Comparison of ENCODE assay signal across 8 mouse cellular contexts in the genomic region with DNA sequence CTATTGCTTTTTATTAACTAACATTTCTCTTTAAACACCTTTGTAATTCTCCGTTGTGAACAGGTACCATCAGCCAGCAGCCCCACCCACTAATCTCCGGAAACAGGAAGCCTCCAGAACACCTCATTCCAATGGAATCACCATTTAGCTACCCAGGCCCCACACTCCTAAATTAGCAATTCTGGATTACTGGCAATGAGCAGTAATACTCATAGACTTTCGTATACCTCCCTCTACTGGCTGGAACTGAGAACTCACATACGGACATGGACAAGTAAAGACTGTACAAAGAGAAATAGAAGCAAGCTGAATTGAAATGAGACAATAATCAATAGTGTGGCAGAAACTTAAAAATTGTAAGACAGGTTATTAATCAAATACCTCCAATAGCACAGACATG. TPM values are rescaled to one million over a fixed set of nuclear protein-coding genes. Genes with fewer than 3 reads are reported as not detected.
DNase-seq lines count a peak whose midpoint lies in the region; TF ChIP-seq lines count a peak whose summit lies in the region.
"Had no signal": no experiment of that assay in that cellular context is flagged by ENCODE, and none has a peak within 500 bp of the region (broad histone marks: within the 10 kb centered on the region; RNA-seq: fewer than 3 reads in every experiment).

No protein-coding gene starts in this region.

- DNase-seq in CD8-positive naive resting alpha-beta T cell, adult 2 months (ENCODE audit: low read depth in 2 of 2, low spot score in 2 of 2): peak; percentile 58 to 74
- DNase-seq in T-cell, adult 2 months (ENCODE audit: low spot score): peak; percentile 62
- DNase-seq in gastrocnemius, postnatal 25 days: peak; percentile 8
- DNase-seq in large intestine, adult 2 months (ENCODE audit: low read depth, low spot score): peak; percentile 56
- DNase-seq in lung, postnatal 14 days: peak; percentile 76
- DNase-seq in right cerebral cortex, postnatal 10 days (ENCODE audit: low spot score in 2 of 2): peak; percentile 79 to 81

- WGBS in large intestine, adult 2 months: 5% methylated on average over 4 of the region's 4 CpGs

- TF ChIP-seq CTCF in cortical plate, adult 2 months (IDR thresholded peaks at IDR 0.05; ENCODE audit: extremely low read depth, insufficient read depth, low read length): peak; percentile 26; the same call in 1 of the 2 replicates

- no peaks in the 10 kb centered on the region for H3K4me1 ChIP-seq in cortical plate, adult 2 months (ENCODE audit: control insufficient read depth, insufficient read depth, low read length)

- no peak for TF ChIP-seq POLR2A in cortical plate, adult 2 months (IDR thresholded peaks at IDR 0.05; ENCODE audit: extremely low read depth, insufficient read depth, low read length)

- H3K27ac ChIP-seq in cortical plate, adult 2 months (ENCODE audit: insufficient read depth, low read length): no peak overlapping the region

- H3K4me3 ChIP-seq in cortical plate, adult 2 months (ENCODE audit: insufficient read depth, low read length): no peak overlapping the region

RNA-seq across cellular contexts. Expression of a gene that starts 4.8 kb away (rescaled TPM):
- 11.7 and 12.4 TPM in 2 replicates for polyA plus RNA-seq in cortical plate, adult 2 months (2012; rRNA removed)
- total RNA-seq in gastrocnemius, postnatal 25 days (2021): 1 to 10 TPM; 3.9 to 4.0 TPM
- 5.0 and 6.1 TPM in 2 replicates for polyA plus RNA-seq in large intestine, adult 2 months (2012; rRNA removed)

RNA-seq across cellular contexts. Expression of a gene that starts 26.3 kb away (rescaled TPM):
- not detected in 2 replicates for polyA plus RNA-seq in cortical plate, adult 2 months (2012; rRNA removed)
- total RNA-seq in gastrocnemius, postnatal 25 days (2021): not detected
- polyA plus RNA-seq in large intestine, adult 2 months (2012; rRNA removed): 0.05 and 0.18 TPM in 2 replicates
- total RNA-seq: layer of hippocampus, postnatal 25 days had no signal

RNA-seq across cellular contexts. Expression of a gene that starts 30.4 kb away (rescaled TPM):
- 6.3 and 8.2 TPM in 2 replicates for polyA plus RNA-seq in cortical plate, adult 2 months (2012; rRNA removed)
- total RNA-seq in gastrocnemius, postnatal 25 days (2021): 10 to 100 TPM; 14.8 to 19.5 TPM
- polyA plus RNA-seq in large intestine, adult 2 months (2012; rRNA removed): 19.4 and 61.2 TPM in 2 replicates

Comparison
In these comparisons a context has a peak if more than half of its experiments do, and no peak if none do; other contexts are left out.
1. DNase-seq: peak in every context shown above with its lines; median percentile 80 in right cerebral cortex, postnatal 10 days; 76 in lung, postnatal 14 days; 66 in CD8-positive naive resting alpha-beta T cell, adult 2 months; 62 in T-cell, adult 2 months; 56 in large intestine, adult 2 months; 8 in gastrocnemius, postnatal 25 days.